Mouse (Mus musculus): Measurements from ENCODE around the gene Wdsub1.

Gene Wdsub1

GRCm38 (mm10) chr2:59806038-59806437 lies 76.4 kb downstream of the Wdsub1 start:
- no peak for DNase-seq (ENCODE audit: low spot score in 2 of 2)

GRCm38 (mm10) chr2:59805595-59805994 lies 76.8 kb downstream of the Wdsub1 start:
- no peak for DNase-seq (ENCODE audit: low spot score in 2 of 2)

GRCm38 (mm10) chr2:59802722-59803387 lies 79.5 kb downstream of the Wdsub1 start:
- DNase-seq (ENCODE audit: low spot score in 2 of 2), result no peak

Data from spleen, postnatal 4 days (tissue).